Mouse (Mus musculus): ENCODE results near the gene C1qb.
A peak's percentile ranks its signal among the peaks of the same experiment; 100 is the strongest.

The C1qb gene

DNA sequence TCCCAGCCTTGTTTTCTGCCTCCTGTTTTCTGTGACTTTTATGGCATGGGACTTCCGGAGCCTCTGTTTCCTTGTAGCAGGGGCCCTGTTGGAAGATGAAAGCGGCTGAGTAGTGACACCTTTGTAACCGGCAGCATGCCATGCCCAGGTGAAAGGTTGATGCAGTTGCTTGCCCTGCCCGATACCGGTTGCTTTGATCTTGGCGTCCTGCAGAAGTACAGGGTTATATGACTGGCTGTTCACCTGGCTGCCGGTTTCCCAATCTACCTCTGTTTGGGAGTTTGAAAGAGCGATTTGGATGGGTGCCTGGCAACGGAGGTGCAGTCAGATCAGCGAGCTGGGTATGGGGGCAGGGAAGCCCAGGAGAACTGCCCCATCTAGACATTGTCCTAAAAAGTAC lies 43.2 kb downstream of the C1qb start:
- no peak for DNase-seq (ENCODE audit: low read depth, low spot score)

DNA sequence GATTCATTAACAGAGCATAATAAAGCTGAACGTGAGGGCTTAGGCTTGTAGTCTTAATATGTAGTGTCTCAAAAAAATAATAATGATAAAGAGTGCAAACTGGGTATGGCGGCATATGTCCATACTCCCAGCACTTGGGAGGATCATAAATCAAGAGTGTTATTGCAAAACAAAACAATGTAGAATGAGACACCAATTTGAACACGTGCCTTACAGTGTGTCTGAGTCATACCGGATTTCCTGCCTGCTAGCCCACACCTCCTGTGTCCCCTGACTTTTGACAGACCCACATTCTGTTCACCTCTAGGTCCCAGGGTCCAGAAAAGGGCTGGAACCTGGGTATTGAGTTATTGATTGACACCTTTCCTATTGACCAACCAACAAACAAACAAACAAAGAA lies 44.0 kb downstream of the C1qb start:
- DNase-seq (ENCODE audit: low read depth, low spot score) = no peak

DNA sequence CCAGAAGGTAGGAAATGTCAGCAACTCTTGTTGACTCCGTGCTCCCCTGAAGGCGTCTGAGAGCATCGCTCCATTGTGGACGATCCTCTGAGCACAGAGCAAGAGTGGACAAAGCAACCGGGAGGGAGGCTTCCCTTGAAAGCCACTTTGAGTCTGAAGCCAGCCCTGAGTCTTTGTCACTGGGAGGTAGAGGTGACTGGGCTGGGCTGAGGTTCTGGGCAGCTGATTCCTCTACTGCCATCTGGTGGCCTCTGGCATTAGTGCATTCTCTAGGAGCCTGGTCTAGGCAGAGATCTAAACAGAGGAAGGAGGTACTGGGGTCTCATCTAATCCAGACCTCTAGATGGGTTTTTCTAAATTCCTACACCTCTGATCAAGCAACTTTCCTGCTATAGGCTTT lies 44.9 kb downstream of the C1qb start:
- peak; percentile 88 for DNase-seq (ENCODE audit: low read depth, low spot score)

DNA sequence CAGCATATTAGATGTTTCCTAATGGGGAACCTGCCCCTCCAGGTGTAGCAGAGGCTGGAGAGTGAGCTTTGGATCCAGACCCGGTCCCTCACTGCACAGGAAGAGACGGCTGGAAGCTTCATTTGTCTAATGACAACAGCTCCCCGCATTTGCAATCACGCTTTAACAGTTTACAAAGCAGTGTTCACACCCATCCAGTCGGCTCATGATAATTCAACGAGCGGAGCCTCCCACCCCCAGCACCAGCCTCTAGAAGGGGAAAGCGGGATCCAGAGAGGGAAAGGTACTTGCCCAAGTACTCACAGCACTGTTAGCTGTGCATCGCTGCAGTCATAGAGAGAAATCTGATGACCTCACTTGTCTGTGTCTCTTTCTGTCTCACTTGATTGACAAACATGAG lies 47.5 kb downstream of the C1qb start:
- DNase-seq (ENCODE audit: low read depth, low spot score) = no peak

DNA sequence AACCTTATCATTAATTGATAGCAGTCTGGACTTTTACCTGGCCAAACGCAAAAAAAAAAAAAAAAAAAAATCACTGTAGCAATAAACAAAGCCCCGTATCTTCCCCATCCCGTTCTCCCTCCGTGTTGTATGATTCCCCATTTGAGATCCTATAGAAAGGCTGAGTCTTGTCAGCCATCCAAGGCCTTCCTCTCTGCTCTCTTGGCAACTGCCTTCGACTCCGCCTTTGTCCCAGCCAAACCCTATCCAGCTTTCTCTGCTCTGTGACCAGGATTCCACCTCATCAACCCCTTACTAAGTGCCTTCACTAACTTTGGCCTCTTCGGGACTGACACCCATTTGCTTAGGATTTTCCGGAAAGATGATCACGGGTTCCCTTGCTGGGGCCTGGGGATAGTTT lies 48.0 kb downstream of the C1qb start:
- DNase-seq (ENCODE audit: low read depth, low spot score) = no peak

DNA sequence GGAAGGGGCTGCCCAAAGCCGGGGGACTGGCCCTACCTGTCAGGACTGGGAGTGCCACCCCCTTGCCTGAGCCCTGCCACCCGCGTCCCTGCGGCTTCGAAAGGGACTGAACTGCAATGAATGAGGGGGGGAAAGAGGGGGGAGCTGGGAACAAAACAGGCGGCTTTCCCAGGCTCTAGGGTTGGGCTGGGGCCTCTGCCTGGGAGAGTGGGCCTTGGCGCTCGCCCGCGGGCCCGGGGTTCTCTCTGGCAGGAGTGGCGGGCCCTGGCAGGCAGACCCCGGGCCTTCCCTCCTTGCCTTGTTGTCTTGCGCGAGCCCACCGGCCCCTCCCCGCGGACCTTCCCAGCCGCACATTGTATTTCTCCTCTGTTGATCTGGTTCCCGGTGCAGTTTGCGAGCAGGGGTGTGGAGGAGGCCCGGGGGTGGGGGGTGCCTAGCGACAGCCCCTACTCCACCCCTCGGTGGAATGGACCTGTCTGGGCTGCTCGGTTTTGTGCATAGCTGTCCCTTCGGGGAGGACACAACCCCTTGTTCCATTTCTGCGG lies 49.5 kb downstream of the C1qb start:
- DNase-seq (ENCODE audit: low read depth, low spot score) = peak; percentile 75

DNA sequence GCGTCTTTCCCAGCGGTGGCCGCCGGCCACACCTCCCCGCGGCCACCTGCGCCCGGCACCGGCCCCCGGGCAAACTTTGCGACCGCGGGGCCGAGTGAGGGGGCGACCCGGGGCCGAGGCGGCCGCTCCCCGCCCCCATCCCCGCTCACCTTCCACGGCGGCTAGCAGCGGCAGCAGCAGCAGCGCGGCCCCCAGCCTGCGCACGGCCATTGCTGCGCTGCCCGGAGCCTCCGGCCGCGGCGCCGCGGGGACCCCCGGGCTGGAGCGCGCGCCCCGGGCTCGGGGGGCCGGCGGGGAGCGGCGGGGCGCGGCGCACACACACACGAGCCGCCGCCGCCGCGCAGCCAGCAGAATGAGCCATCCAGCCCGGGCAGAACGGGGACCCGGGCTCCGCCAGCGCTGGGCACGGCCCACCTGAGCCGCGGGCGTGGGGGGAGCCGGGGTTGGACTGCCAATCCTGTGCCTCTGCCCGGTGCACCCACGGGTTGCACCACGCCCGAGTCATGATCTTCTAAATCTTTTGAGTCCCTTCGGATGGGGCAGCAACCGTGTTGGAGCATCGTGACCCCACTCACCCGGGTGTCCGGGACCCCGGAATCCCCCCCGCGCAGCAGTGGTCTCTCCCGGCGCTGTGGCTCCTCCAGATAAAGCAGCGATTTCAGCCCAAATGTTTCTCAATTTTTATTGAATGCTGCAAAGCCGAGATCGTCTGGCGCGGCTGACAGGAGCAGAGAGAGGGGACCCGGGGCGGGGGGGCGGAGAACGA lies 50.2 kb downstream of the C1qb start, which contains the start of gene Ephb2:
Gene Ephb2, minus strand, starts transcription at position 368 of the 766 bp plus-strand sequence.
- peak; percentile 80 for DNase-seq (ENCODE audit: low read depth, low spot score)

DNA sequence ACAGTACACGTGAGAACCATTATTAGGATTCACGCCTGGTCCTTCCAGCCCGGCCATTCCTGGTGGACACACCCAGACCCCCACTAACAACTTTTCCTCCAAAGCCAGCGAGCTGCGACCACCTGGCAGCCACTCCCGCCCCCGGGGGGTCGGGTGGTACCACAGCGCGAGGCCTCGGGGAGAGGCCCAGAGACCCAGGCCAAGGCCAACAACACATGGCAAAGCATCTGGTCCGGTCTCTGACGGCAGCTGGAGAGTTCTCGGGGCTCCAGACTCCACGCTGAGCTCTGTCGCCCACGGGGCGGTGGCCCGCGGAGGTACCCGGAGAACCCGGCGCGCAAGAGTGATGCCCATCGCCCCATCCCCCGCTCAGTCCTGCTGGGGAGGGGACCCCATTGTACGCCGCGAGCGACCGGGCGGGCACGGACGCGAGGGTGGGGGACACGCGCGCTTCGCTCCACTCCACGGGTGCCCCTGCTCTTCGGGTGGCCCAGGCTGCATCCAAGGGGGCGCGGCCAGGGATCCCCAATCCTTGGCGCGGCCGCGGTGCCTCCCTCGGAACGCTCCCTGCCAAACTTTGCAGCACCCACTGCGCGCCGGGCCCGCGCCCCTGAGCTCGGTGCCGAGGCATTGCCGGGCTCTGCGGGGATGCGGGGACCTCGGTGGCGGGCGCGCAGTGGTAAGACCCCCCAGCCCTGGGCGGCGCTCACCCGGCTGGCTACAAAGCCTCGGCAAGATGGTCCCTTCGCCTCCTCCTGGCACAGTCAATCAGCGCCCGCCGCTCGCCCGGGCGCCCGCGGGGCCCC lies 51.0 kb downstream of the C1qb start:
- DNase-seq (ENCODE audit: low read depth, low spot score) = peak; percentile 38

DNA sequence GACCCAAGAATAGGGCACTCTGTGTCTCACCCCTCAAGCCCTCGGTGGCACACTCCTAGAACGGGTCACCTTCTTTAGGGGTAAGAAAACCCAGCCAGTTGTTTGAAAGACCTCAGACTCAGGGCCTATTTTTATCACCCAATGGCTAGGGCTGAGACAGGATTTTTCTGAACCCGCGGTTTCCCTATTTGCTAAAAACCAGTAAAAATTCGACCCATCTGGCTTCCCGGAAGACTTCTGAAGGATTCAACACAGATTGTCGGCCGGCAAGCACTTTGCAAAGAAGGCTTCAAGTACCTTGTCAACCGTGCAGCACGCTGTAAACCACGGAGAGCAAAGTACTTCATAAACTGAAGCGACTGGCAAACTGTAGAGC lies 51.6 kb downstream of the C1qb start:
- peak; percentile 40 for DNase-seq (ENCODE audit: low read depth, low spot score)

DNA sequence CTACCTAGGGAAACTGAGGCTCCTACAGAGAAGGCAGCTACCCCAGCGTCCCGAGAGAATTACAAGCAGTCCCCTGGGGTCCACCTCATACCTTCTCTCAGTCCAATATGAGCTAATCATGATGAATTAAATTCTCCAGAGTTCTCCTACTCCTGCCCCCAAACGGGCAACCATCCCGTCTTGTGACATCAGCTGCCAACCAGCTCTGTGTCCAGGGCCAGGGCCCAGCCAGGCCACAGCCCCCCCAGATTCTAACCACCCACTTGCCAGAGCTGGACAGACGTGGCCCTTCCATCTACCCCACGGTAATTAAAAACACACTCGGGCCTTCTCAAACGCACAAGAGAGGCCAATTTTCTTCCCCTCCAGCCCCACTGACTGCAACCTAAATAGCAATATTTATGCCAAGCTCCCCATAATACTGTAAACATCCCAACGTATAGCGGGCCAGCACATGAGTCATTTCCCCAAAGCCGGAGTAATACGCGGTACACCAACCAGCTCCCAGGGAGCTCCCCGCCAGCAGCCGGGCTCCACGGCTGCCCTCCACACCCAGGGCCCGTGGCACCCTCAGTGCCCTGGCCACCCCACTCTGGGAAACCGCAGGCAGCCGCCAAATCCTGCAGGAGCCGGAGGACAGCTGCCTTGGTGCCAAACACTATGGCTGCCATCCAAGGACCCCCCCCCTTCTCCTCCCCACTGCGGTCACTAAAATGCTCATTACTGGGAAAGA lies 52.2 kb downstream of the C1qb start:
- DNase-seq (ENCODE audit: low read depth, low spot score) = no peak

DNA sequence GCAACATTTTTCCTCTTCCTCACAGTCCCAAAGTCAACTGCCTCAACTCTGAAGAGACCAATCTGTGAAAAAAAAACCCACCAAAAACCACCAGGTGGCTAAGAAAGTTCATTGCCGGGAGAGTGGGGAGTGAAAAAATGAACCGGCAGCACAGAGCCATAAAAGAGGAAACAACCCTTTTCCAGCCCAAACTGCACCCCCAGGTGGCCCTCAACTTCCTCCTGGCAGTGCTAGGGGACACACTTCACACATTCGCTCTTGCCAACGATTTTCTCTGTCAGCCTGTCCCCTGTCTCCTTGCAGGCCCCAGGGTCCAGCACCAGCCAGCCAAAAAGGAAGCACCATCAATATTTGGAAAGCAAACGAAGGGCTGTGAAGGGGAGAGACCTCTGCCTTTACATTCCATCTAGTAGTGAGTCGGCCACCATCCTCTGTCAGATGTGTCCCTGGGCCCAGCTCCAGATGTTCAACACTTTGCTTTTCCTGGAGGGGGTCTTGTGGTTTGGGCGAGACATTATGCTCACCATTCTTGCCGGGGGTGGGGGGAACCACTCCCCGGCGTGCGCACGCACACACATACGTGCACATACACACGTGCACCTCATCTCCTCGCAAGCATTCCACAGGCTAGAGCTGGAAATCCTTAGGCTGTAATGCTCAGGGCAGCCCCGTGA lies 53.3 kb downstream of the C1qb start:
- no peak for DNase-seq (ENCODE audit: low read depth, low spot score)

DNA sequence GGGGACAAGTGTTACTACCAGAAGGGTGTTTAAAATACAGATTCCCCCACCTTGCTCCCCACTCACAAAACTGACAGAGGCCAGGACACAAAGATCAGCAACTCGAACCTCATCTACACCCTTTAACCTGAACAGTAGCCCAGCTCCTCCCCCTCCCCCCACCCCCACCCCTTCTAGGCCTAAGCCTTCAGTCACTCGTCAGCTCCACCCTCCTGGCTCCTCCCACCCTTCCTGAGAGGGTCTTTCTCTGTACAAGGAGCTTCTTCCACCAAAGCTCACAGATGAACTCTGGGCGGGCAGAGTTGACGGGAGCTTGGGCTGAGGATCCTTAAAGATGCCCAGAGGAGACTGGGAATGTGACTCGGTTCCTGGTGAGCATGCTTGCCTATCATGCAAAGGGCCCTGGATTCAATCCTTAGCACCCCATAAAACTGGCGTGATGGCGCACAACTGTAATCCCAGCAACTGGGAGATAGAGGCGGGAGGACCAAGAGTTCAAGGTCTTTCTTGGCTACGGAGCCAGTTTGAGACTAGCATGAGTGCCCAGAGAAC lies 55.6 kb downstream of the C1qb start:
- DNase-seq (ENCODE audit: low read depth, low spot score) = peak; percentile 67

Data from ZHBTc4 (cell line).